Mouse (Mus musculus): ENCODE results near the gene G6pc3. TPM values are rescaled to one million over a fixed set of nuclear protein-coding genes. Genes with fewer than 3 reads are reported as not detected.

G6pc3 gene
- polyA plus RNA-seq, 1 experiment: 87.5 TPM

GRCm38 (mm10) chr11:102241246-102241645 lies 51.8 kb downstream of the G6pc3 start:
- DNase-seq (ENCODE audit: extremely low spot score in 1 of 2, low spot score in 1 of 2): no peak

- no peak for DNase-seq (ENCODE audit: extremely low spot score in 1 of 2, low spot score in 1 of 2)
These were observed 52.5 kb downstream of the G6pc3 start for GRCm38 (mm10) chr11:102241874-102242273.

Other genes with a start within 250 kb of the G6pc3 start
- gene Sost, start 222.6 kb upstream of the G6pc3 start, polyA plus RNA-seq (2012; rRNA removed): 0.13 and 0.18 TPM in 2 replicates
- not detected in 2 replicates for gene Cfap97d1, start 205.3 kb upstream of the G6pc3 start, polyA plus RNA-seq (2012; rRNA removed)
- gene Dusp3, start 202.6 kb upstream of the G6pc3 start, polyA plus RNA-seq (2012; rRNA removed): 112 and 124 TPM in 2 replicates
- 47.6 and 51.0 TPM in 2 replicates for gene Mpp3, start 161.2 kb upstream of the G6pc3 start, polyA plus RNA-seq (2012; rRNA removed)
- gene Cd300lg, start 148.1 kb upstream of the G6pc3 start, polyA plus RNA-seq (2012; rRNA removed): 0.25 and 0.28 TPM in 2 replicates
- gene Mpp2, start 101.1 kb upstream of the G6pc3 start, polyA plus RNA-seq (2012; rRNA removed): 147 and 153 TPM in 2 replicates
- not detected in 2 replicates for gene Ppy, start 88.3 kb upstream of the G6pc3 start, polyA plus RNA-seq (2012; rRNA removed)
- gene Pyy, start 81.8 kb upstream of the G6pc3 start, polyA plus RNA-seq (2012; rRNA removed): not detected in 2 replicates
- 0.04 and 0.06 TPM in 2 replicates for gene Nags, start 44.1 kb upstream of the G6pc3 start, polyA plus RNA-seq (2012; rRNA removed)
- 28.1 TPM in 2 replicates for gene Tmem101, start 33.2 kb upstream of the G6pc3 start, polyA plus RNA-seq (2012; rRNA removed)
- 32.9 and 35.5 TPM in 2 replicates for gene Lsm12, start 4.3 kb upstream of the G6pc3 start, polyA plus RNA-seq (2012; rRNA removed)
- 256 and 323 TPM in 2 replicates for gene Hdac5, start 40.5 kb downstream of the G6pc3 start, polyA plus RNA-seq (2012; rRNA removed)
- gene BC030867, start 59.3 kb downstream of the G6pc3 start, polyA plus RNA-seq (2012; rRNA removed): 1.2 and 1.9 TPM in 2 replicates
- gene Asb16, start 79.1 kb downstream of the G6pc3 start, polyA plus RNA-seq (2012; rRNA removed): 2.3 and 2.7 TPM in 2 replicates
- 82.5 and 85.4 TPM in 2 replicates for gene Tmub2, start 95.3 kb downstream of the G6pc3 start, polyA plus RNA-seq (2012; rRNA removed)
- gene Atxn7l3, start 107.0 kb downstream of the G6pc3 start, polyA plus RNA-seq (2012; rRNA removed): 142 and 147 TPM in 2 replicates
- 96.7 and 99.3 TPM in 2 replicates for gene Ubtf, start 130.1 kb downstream of the G6pc3 start, polyA plus RNA-seq (2012; rRNA removed)
- 0.48 and 0.60 TPM in 2 replicates for gene Slc4a1, start 176.6 kb downstream of the G6pc3 start, polyA plus RNA-seq (2012; rRNA removed)
- gene Rundc3a, start 203.8 kb downstream of the G6pc3 start, polyA plus RNA-seq (2012; rRNA removed): 538 and 540 TPM in 2 replicates
- 82.9 and 90.8 TPM in 2 replicates for gene Slc25a39, start 218.3 kb downstream of the G6pc3 start, polyA plus RNA-seq (2012; rRNA removed)
- gene Grn, start 240.7 kb downstream of the G6pc3 start, polyA plus RNA-seq (2012; rRNA removed): 70.9 and 78.2 TPM in 2 replicates

Data from frontal cortex, adult 2 months (tissue).